Mouse (Mus musculus) bone marrow macrophage, adult 2 months (primary cell): ENCODE data around the gene Scn5a.

Experiments
- CTCF ChIP-seq: IDR thresholded peaks from 2 replicates; pipeline ENCODE4 v1.5.1; 2012; ENCODE audit warnings: low read depth, mild to moderate bottlenecking, low read length, moderate library complexity
- POLR2A ChIP-seq: IDR thresholded peaks from 2 replicates; pipeline ENCODE4 v1.6.1; 2012; ENCODE audit warnings: mild to moderate bottlenecking, low read depth, low read length, borderline replicate concordance

GRCm38 (mm10) chr9:119575732-119576131 lies 3.1 kb downstream of the Scn5a start:
- TF ChIP-seq POLR2A (no peak), CTCF (no peak)
